Mouse (Mus musculus) liver, postnatal 0 days (tissue): Measurements from ENCODE around the gene Ptpn1.

ENCODE experiments used
- CTCF ChIP-seq: sonication (generic); IDR thresholded peaks from 2 replicates; pipeline ENCODE4 v1.5.1; 2016; ENCODE audit warnings: antibody characterized with exemption, low read depth
- EP300 ChIP-seq: IDR thresholded peaks from 2 replicates; pipeline ENCODE4 v1.6.1; 2016; ENCODE audit warnings: antibody characterized with exemption, low read depth, mild to moderate bottlenecking

GRCm38 (mm10) chr2:167949808-167950207 is 18.0 kb downstream of the Ptpn1 start:
- TF ChIP-seq CTCF (no peak), EP300 (no peak)
